Mouse (Mus musculus) brain, adult 2 months (tissue): ENCODE measurements at regions not wholly inside any gene's neighbourhood (a gene's known extent, or its start where the extent isn't known, plus 50 kb on each side); places are given as distances from the start of the nearest gene placed in this dataset.

Experiments
- DNase-seq: peaks from one replicate; pipeline ENCODE4 v3.0.0; 2011; ENCODE audit warnings: low read depth, low spot score

- DNase-seq = no peak
These were observed 63.7 kb upstream of the Kirrel3 start for GRCm38 (mm10) chr9:34421956-34422355.

GRCm38 (mm10) chr9:34423062-34423461 is 62.6 kb upstream of the Kirrel3 start:
- DNase-seq = peak; percentile 52

DNA sequence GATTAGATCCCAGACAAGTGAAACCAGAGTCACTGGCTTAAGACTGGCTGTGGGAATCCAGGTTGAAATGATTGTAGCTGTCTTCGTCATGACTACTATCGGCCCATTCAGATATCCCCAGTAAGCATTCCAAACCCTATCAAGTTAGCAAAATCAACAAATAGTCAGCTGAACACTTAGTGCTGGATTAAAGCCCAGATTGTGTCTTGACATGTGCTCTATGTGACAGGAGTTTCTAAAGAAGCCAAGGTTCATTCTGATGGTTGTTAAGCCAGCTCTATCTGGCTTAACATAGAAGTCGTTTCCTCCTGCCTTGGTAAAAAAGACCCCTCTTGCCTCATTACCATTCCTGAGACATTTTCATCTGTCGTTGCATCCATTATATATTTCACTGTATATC is 59.1 kb upstream of the Kirrel3 start:
- no peak for DNase-seq

- DNase-seq = no peak
These were observed 58.0 kb upstream of the Kirrel3 start for GRCm38 (mm10) chr9:34427711-34428110.
